Mouse (Mus musculus) brain, embryonic 18.5 days (tissue): ENCODE data around the gene Crb2.

Source experiments
- DNase-seq: peaks from one replicate; pipeline ENCODE4 v3.0.0-alpha.2; 2012; ENCODE audit warnings: low read depth, low spot score

The Crb2 gene

GRCm38 (mm10) chr2:37776016-37776415 lies at the start of gene Crb2:
TSS of gene Crb2 (plus strand) at chr2:37776249.
- DNase-seq, result no peak

GRCm38 (mm10) chr2:37731241-37731801 lies 44.7 kb upstream of the Crb2 start:
- DNase-seq, result no peak

- no peak for DNase-seq
Observed at GRCm38 (mm10) chr2:37734979-37735806, 40.9 kb upstream of the Crb2 start.

GRCm38 (mm10) chr2:37735807-37736188 lies 40.3 kb upstream of the Crb2 start:
- no peak for DNase-seq

GRCm38 (mm10) chr2:37741806-37742554 lies 34.1 kb upstream of the Crb2 start:
- no peak for DNase-seq

GRCm38 (mm10) chr2:37744773-37745395 lies 31.2 kb upstream of the Crb2 start:
- no peak for DNase-seq

- no peak for DNase-seq
Observed at GRCm38 (mm10) chr2:37746293-37747049, 29.6 kb upstream of the Crb2 start.

- no peak for DNase-seq
Observed at GRCm38 (mm10) chr2:37747909-37748308, 28.1 kb upstream of the Crb2 start.

GRCm38 (mm10) chr2:37748442-37749066 lies 27.5 kb upstream of the Crb2 start:
- DNase-seq, result no peak

GRCm38 (mm10) chr2:37749323-37749722 lies 26.7 kb upstream of the Crb2 start:
- no peak for DNase-seq

GRCm38 (mm10) chr2:37751114-37751513 lies 24.9 kb upstream of the Crb2 start:
- no peak for DNase-seq

GRCm38 (mm10) chr2:37756220-37756930 lies 19.7 kb upstream of the Crb2 start:
- no peak for DNase-seq

GRCm38 (mm10) chr2:37757016-37757415 lies 19.0 kb upstream of the Crb2 start:
- no peak for DNase-seq

GRCm38 (mm10) chr2:37757784-37758183 lies 18.3 kb upstream of the Crb2 start:
- DNase-seq, result no peak

GRCm38 (mm10) chr2:37758343-37759015 lies 17.6 kb upstream of the Crb2 start:
- DNase-seq, result no peak

GRCm38 (mm10) chr2:37760633-37761032 lies 15.4 kb upstream of the Crb2 start:
- no peak for DNase-seq

- DNase-seq, result no peak
Observed at GRCm38 (mm10) chr2:37763638-37764037, 12.4 kb upstream of the Crb2 start.

GRCm38 (mm10) chr2:37764514-37764913 lies 11.5 kb upstream of the Crb2 start:
- no peak for DNase-seq

- no peak for DNase-seq
Observed at GRCm38 (mm10) chr2:37765082-37765483, 11.0 kb upstream of the Crb2 start.
